Mouse (Mus musculus) midbrain, embryonic 11.5 days (tissue): ENCODE measurements around the gene Akap6. TPM values are rescaled to one million over a fixed set of nuclear protein-coding genes. Genes with fewer than 3 reads are reported as not detected.
"Not testable (repeated sequence)": the region's sequence is repeated elsewhere in the genome, so short reads cannot be mapped to it uniquely, and the experiment has no call there.

Source experiments
- ATAC-seq: fragments of 200-750 bp; cut with Nextera tagmentation; 2 replicates; pipeline ENCODE4 v1.8.0; 2017; ENCODE audit warnings: moderate TSS enrichment, moderate library complexity; ENCODE audit not compliant: low FRiP score
- DNase-seq: peaks from one replicate; pipeline ENCODE4 v3.0.0; 2015; ENCODE audit warnings: low spot score; ENCODE audit errors: missing footprints
- H3K27ac ChIP-seq: fragments of 300-500 bp; sonication (generic); 2 replicates; pipeline ENCODE4 v1.5.1; 2014; ENCODE audit warnings: low read depth, low read length
- H3K27me3 ChIP-seq: fragments of 300-500 bp; sonication (generic); 2 replicates; pipeline ENCODE4 v1.6.1; 2014; ENCODE audit warnings: mild to moderate bottlenecking, low read length, moderate library complexity, mixed read lengths; ENCODE audit not compliant: control insufficient read depth, insufficient read depth
- H3K36me3 ChIP-seq: fragments of 300-500 bp; sonication (generic); 2 replicates; pipeline ENCODE4 v1.6.1; 2014; ENCODE audit warnings: mild to moderate bottlenecking, low read length, moderate library complexity, mixed read lengths; ENCODE audit not compliant: control insufficient read depth, insufficient read depth
- H3K4me1 ChIP-seq: fragments of 300-500 bp; sonication (generic); 2 replicates; pipeline ENCODE4 v1.6.1; 2014; ENCODE audit warnings: low read length; ENCODE audit not compliant: control insufficient read depth, insufficient read depth
- H3K4me2 ChIP-seq: fragments of 300-500 bp; sonication (generic); 2 replicates; pipeline ENCODE4 v1.6.1; 2014; ENCODE audit warnings: mild to moderate bottlenecking, moderate library complexity
- H3K4me3 ChIP-seq: fragments of 300-500 bp; sonication (generic); 2 replicates; pipeline ENCODE4 v1.5.1; 2014; ENCODE audit warnings: low read depth, low read length
- H3K9ac ChIP-seq: fragments of 300-500 bp; sonication (generic); 2 replicates; pipeline ENCODE4 v1.6.1; 2014; ENCODE audit warnings: low read length
- H3K9me3 ChIP-seq: fragments of 300-500 bp; sonication (generic); 2 replicates; pipeline ENCODE4 v1.6.1; 2016; ENCODE audit warnings: low read length; ENCODE audit not compliant: control insufficient read depth
- WGBS: fragments of 180-500 bp; shearing (Covaris S2); extraction: QIAGEN DNeasy Blood & Tissue Kit; methylation state at CpG from one replicate; pipeline ENCODE4 v1.1.7; 2014; 5-methylcytosine and 5-hydroxymethylcytosine counted together
- polyA plus RNA-seq: library from polyadenylated mRNA; unstranded; fragments of >200 nt; fragmentation: Nextera tagmentation; extraction: Ambion mirVana; gene quantifications from 2 replicates; pipeline ENCODE4 v1.2.1, GENCODE M21; 2014

Akap6 gene
- polyA plus RNA-seq, 1 experiment from 2014 or later = 16.5 TPM

DNA sequence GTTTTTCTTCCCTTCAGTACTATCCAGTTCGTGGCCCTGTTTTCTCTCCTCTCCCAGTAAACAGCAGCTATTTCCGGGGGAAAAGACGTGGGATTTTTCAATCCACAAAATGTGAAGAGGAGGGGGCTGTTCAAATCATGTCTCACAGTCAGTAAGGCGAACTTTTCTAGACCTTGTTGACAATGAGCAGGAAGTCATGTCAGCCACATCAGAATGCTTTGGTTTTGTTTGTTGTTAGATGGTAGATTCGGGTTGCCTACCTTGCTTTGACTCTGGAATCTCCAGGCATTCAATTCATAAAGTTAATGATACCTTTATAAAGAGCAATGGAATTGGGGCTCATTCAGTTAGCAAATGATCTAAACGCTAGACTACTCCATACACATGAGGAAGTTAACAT is 30.2 kb downstream of the Akap6 start:
- Histone ChIP-seq H3K9me3 (no peaks in the 10 kb centered on the region), H3K4me2 (no peak overlapping the region), H3K27ac (no peak overlapping the region), H3K27me3 (no peaks in the 10 kb centered on the region), H3K9ac (no peak overlapping the region), H3K4me3 (no peak overlapping the region), H3K36me3 (no peaks in the 10 kb centered on the region), H3K4me1 (no peaks in the 10 kb centered on the region)
- WGBS = 90% methylated on average over 6 of the region's 6 CpGs
- ATAC-seq = no peak
- DNase-seq = no peak

DNA sequence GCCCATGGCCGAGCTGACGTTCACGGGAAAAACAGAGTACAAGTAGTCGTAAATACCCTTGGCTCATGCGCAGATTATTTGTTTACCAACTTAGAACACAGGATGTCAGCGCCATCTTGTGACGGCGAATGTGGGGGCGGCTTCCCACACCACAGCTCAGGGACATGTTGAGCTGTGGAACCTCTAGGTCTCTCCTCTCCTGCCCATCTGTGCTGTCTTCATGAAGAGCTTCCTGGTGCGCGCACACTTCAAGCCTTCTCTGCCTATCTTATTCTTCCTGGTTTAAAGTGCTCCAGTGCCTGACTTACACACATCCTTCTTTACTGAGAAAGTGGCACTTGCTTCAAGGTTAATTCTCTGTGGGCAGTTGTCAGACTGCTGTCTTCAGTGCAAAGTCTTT is 36.0 kb downstream of the Akap6 start:
- ATAC-seq, H3K4me2 ChIP-seq, H3K9me3 ChIP-seq, DNase-seq, H3K9ac ChIP-seq, H3K4me1 ChIP-seq, H3K27ac ChIP-seq, H3K27me3 ChIP-seq, H3K4me3 ChIP-seq, H3K36me3 ChIP-seq: not testable (repeated sequence)
- WGBS = 98% methylated on average over 6 of the region's 11 CpGs

DNA sequence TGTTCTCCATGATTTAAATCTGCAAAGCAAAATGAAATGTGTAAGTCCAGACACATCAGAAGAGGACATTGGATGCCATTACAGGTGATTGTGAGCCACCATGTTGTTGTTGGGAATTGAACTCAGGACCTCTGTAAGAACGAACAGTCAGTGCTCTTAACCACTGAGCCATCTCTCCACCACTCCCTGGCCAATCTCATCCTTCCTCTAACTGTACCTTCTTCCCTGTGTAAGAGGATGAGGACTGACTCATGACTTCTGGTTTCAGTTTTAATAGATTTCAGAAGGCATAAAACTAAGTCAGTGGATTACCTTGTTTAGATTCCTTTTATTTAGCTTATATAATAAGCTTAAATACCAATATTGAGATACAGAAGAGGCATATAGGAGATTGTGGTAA is 38.0 kb downstream of the Akap6 start:
- Histone ChIP-seq H3K27ac (no peak overlapping the region), H3K27me3 (no peaks in the 10 kb centered on the region), H3K4me2 (no peak overlapping the region), H3K9me3 (peaks cover 3% of the 10 kb centered on the region; the same call in 1 of the 2 replicates), H3K4me3 (no peak overlapping the region), H3K9ac (no peak overlapping the region), H3K36me3 (no peaks in the 10 kb centered on the region), H3K4me1 (no peaks in the 10 kb centered on the region)
- WGBS = 88% methylated on average over 1 of the region's 1 CpGs
- no peak for DNase-seq
- ATAC-seq = no peak

DNA sequence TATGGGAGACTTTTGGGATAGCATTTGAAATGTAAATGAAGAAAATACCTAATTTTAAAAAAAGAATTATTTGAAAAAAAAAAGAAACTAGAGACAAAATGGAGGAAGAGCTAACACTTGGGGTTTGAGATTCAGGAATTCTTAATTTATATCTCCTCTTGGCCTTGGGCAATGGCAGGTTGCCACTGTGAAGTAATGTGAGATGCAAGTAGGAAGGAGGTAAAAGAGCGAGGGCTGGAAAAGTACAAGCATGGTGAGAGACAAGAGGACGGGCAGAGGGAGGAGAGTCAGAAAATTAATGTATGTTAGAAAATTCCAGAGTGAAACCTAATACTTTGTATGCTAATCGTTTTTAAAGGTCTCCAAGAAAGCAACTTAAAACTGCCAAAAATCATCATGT is 40.1 kb downstream of the Akap6 start:
- Histone ChIP-seq H3K9me3 (peaks cover 3% of the 10 kb centered on the region; the same call in 1 of the 2 replicates), H3K36me3 (no peaks in the 10 kb centered on the region), H3K4me2 (no peak overlapping the region), H3K27ac (no peak overlapping the region), H3K4me3 (no peak overlapping the region), H3K27me3 (no peaks in the 10 kb centered on the region), H3K9ac (no peak overlapping the region), H3K4me1 (no peaks in the 10 kb centered on the region)
- DNase-seq = no peak
- ATAC-seq = no peak
- 87% methylated on average over 3 of the region's 3 CpGs for WGBS

DNA sequence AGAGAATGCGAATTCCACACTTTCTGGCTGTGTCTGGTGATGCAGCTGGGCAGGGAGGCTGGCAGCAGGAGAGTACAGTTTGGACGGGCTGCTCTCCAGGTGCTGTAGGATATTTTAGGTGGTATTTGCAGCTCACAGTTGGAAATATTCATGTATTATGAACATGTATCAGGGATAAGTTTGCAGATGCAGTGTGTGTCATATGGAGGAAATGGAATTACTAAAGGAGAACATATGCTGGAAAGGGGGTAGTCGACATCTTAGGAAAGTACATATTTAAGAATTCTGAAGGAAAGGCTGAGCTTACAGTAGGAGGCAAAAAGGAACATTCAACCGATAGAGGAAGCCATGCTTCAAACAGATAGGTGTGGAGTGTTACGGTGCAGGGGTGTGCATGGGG is 42.6 kb downstream of the Akap6 start:
- Histone ChIP-seq H3K27me3 (no peaks in the 10 kb centered on the region), H3K27ac (no peak overlapping the region), H3K4me1 (no peaks in the 10 kb centered on the region), H3K4me3 (no peak overlapping the region), H3K4me2 (no peak overlapping the region), H3K9ac (no peak overlapping the region), H3K36me3 (no peaks in the 10 kb centered on the region), H3K9me3 (no peaks in the 10 kb centered on the region)
- WGBS = 86% methylated on average over 5 of the region's 5 CpGs
- no peak for DNase-seq
- ATAC-seq = no peak

DNA sequence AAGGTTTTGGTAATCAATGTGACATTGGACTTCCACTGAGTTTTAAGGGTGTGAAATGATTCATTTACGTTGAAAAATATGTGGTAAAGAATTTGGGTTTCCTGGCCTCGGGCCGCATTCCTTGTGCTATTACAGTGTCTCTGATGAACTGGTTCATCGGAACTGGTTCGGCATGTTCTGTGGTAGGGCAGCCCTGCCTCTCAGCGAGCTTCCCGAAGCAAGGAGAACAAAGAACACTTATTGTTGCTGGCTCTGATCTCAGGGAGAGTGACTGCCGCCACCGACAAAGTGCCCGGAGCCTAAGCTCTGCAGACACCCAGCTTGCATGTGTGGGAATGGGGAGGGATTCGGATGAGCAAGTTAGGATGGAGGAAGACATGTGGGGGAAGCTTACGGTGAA is 50.8 kb downstream of the Akap6 start:
- Histone ChIP-seq H3K9ac (no peak overlapping the region), H3K4me1 (no peaks in the 10 kb centered on the region), H3K9me3 (no peaks in the 10 kb centered on the region; the same call in 1 of the 2 replicates), H3K4me3 (no peak overlapping the region), H3K36me3 (no peaks in the 10 kb centered on the region), H3K27ac (no peak overlapping the region), H3K4me2 (no peak overlapping the region), H3K27me3 (no peaks in the 10 kb centered on the region; the same call in 1 of the 2 replicates)
- ATAC-seq = no peak
- 52% methylated on average over 12 of the region's 12 CpGs for WGBS
- DNase-seq = no peak

DNA sequence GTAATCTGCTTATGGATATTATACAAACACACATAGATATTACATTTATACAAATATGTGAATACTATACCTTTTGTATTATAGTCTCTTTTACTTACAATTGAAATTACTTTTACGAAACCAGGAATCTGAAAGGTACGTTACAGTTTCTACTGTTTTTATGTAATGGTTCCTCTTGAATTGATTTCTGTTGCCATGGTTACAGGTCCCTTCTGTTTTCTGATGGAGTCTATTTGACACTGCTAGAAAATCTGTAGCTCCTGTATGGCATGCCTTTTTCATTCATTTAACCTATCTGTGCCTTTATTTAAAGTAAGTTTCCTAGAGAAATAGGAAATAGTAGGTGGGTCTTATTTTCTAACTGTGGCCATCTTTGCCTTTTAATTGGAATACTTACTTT is 56.5 kb downstream of the Akap6 start:
- no peak overlapping the region for H3K4me3 ChIP-seq
- no peaks in the 10 kb centered on the region; the same call in 1 of the 2 replicates for H3K27me3 ChIP-seq
- H3K4me1 ChIP-seq = peaks cover 5% of the 10 kb centered on the region; the same call in 1 of the 2 replicates
- H3K4me2 ChIP-seq = no peak overlapping the region
- ATAC-seq = no peak
- H3K36me3 ChIP-seq = no peaks in the 10 kb centered on the region
- H3K9me3 ChIP-seq = no peaks in the 10 kb centered on the region
- WGBS = 91% methylated on average over 2 of the region's 2 CpGs
- no peak overlapping the region for H3K9ac ChIP-seq
- DNase-seq = no peak
- H3K27ac ChIP-seq = no peak overlapping the region

DNA sequence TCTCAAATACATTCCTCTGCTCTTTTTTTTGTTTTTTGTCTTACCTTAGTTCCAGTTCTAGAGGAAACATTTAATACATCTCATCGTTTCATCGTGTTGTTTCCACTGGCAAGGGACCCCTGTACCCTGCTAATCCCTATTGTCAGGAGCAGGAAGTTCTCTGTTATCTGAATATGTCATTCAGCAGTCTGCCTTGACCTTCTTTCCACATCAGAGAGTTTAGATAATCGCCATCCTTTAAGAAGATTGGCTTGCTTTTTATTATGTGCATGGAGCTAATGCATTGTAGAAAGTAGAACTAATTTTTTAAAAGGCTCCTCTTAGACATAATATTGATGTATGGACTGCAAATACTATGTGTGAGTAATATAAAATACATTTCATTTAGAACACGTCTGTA is 58.7 kb downstream of the Akap6 start:
- 22% methylated on average over 4 of the region's 4 CpGs for WGBS
- no peak for DNase-seq

DNA sequence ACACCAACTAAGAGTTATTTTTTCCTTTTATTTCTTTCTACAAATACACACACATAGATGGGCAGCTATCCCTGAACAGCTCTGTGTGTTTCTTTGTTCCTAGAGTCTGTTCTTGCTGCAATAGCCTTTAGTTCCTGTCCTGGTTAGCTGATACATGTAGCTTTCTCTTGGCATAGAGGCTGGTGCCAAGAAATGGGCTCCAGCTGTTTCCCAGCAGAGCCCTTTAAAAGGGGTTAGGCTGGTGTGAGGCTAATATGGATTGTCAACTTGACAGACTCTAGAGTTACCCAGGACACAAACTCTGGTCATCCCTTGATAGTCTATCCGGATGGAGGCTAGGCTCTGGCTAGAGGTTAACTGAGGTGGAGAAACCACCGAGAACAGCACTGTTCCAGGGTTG is 64.9 kb downstream of the Akap6 start:
- no peaks in the 10 kb centered on the region; the same call in 1 of the 2 replicates for H3K4me1 ChIP-seq
- H3K9ac ChIP-seq = no peak overlapping the region
- no peaks in the 10 kb centered on the region for H3K27me3 ChIP-seq
- no peaks in the 10 kb centered on the region for H3K9me3 ChIP-seq
- H3K27ac ChIP-seq = no peak overlapping the region
- H3K4me3 ChIP-seq = no peak overlapping the region
- DNase-seq = no peak
- ATAC-seq = no peak
- H3K4me2 ChIP-seq = no peak overlapping the region
- 93% methylated on average over 2 of the region's 2 CpGs for WGBS
- no peaks in the 10 kb centered on the region for H3K36me3 ChIP-seq

More for the DNA sequence above, 58.7 kb downstream of the Akap6 start:
- Histone ChIP-seq H3K36me3 (no peaks in the 10 kb centered on the region), H3K9me3 (no peaks in the 10 kb centered on the region), H3K4me1 (peaks cover 5% of the 10 kb centered on the region; the same call in 1 of the 2 replicates), H3K4me2 (no peak overlapping the region), H3K9ac (no peak overlapping the region), H3K27ac (no peak overlapping the region), H3K4me3 (no peak overlapping the region), H3K27me3 (no peaks in the 10 kb centered on the region; the same call in 1 of the 2 replicates)
- ATAC-seq = no peak

DNA sequence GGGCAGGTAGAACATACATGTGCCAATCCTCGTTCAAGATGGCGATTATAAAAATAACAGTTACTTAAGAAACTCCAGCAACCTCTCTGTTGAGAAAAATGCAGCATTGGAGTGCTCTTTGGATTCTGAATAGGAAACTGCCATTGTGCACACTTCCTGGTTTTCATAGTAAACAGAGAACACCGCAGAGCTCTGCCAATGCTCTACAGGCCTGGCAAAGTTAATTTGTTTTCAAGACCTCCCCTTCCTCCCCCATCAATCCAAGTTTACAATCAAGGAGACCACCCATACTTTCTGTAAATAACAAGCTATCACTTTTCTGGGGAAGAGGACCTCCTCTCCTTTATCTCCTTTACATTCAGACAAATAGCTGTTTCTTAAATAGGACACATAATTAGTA is 65.6 kb downstream of the Akap6 start:
- no peaks in the 10 kb centered on the region for H3K27me3 ChIP-seq
- H3K9ac ChIP-seq = no peak overlapping the region
- H3K4me1 ChIP-seq = peaks cover 7% of the 10 kb centered on the region; the same call in 1 of the 2 replicates
- H3K27ac ChIP-seq = no peak overlapping the region
- DNase-seq = no peak
- H3K4me2 ChIP-seq = no peak overlapping the region
- H3K36me3 ChIP-seq = no peaks in the 10 kb centered on the region
- no peak overlapping the region for H3K4me3 ChIP-seq
- ATAC-seq = no peak
- H3K9me3 ChIP-seq = no peaks in the 10 kb centered on the region
- WGBS = 87% methylated on average over 3 of the region's 3 CpGs
